8 mouse cellular contexts compared by ENCODE assay signal in genomic region chr3:62339516-62340051, GRCm38 (mm10). TPM values are rescaled to one million over a fixed set of nuclear protein-coding genes. Genes with fewer than 3 reads are reported as not detected.
DNase-seq lines count a peak whose midpoint lies in the region; ATAC-seq and TF ChIP-seq lines count a peak whose summit lies in the region.

No protein-coding gene starts in this region.

- TF ChIP-seq CTCF in heart, adult 2 months (IDR thresholded peaks at IDR 0.05) = peak; percentile 37

- peak; percentile 59; the same call in 1 of the 2 replicates for ATAC-seq in common myeloid progenitor, adult 5-6 weeks (replicated peaks; ENCODE audit: low read depth, poor library complexity, severe bottlenecking)
- peak; percentile 69 for ATAC-seq in neural tube, embryonic 14.5 days (ENCODE audit: low read depth)

- H3K4me3 ChIP-seq in heart, adult 2 months = peak overlapping the region; percentile 70
- H3K4me3 ChIP-seq in neural tube, embryonic 14.5 days (ENCODE audit: low read depth, low read length) = peak overlapping the region; percentile 75

- peak overlapping the region; percentile 70 for H3K27ac ChIP-seq in heart, adult 2 months
- H3K27ac ChIP-seq in neural tube, embryonic 14.5 days (ENCODE audit: low read depth, low read length) = peak overlapping the region; percentile 10; the same call in 1 of the 2 replicates

- intact Hi-C loops in heart, adult 2 months (cut with DNase I) = loop anchor here (2.0 to 5.0 kb wide), 4 partner anchors 35 to 168 kb away; partner anchors contain the start of gene Dhx36

- peak; percentile 2 for DNase-seq in gastrocnemius, adult 18-20 months (ENCODE audit: low spot score)
- DNase-seq in gastrocnemius, adult 8-10 months (ENCODE audit: low spot score in 2 of 2) = no peak
- DNase-seq in heart, adult 2 months = peak in 1 of 2 experiments; percentile 59
- DNase-seq in kidney, adult 11 months = peak; percentile 9
- peak; percentile 69 to 77 for DNase-seq in lung, adult 18-20 months
- DNase-seq in spleen, adult 18-20 months = no peak

- H3K4me1 ChIP-seq in heart, adult 2 months (ENCODE audit: control insufficient read depth, insufficient read depth, low read length) = peaks cover 1% of the 10 kb centered on the region; the same call in 1 of the 2 replicates
- H3K4me1 ChIP-seq in neural tube, embryonic 14.5 days (ENCODE audit: control insufficient read depth, insufficient read depth, low read length) = 0 out of 2 replicates have a peak, but pooled peaks cover 2% of the 10 kb centered on the region

- no peak for TF ChIP-seq POLR2A in heart, adult 2 months (IDR thresholded peaks at IDR 0.05; ENCODE audit: insufficient read depth, low read depth, low read length)

- peak overlapping the region; percentile 69 for H3K4me2 ChIP-seq in neural tube, embryonic 14.5 days (ENCODE audit: low read depth, low read length)

- H3K9me3 ChIP-seq in neural tube, embryonic 14.5 days (ENCODE audit: control insufficient read depth, low read length) = no peaks in the 10 kb centered on the region

- H3K9ac ChIP-seq in heart, adult 2 months (ENCODE audit: low read depth, low read length) = peak overlapping the region; percentile 76
- H3K9ac ChIP-seq in neural tube, embryonic 14.5 days (replicated peaks; ENCODE audit: low read depth, low read length) = peak overlapping the region; percentile 70

- H3K79me2 ChIP-seq in heart, adult 2 months (replicated peaks; ENCODE audit: control insufficient read depth, insufficient read depth, low read length) = no peaks in the 10 kb centered on the region

- WGBS in heart, adult 2 months = 1% methylated on average over 53 of the region's 53 CpGs
- under 1% methylated on average over 52 of the region's 53 CpGs for WGBS in neural tube, embryonic 14.5 days

- H3K27me3 ChIP-seq in heart, adult 2 months (ENCODE audit: control insufficient read depth, insufficient read depth, low read length) = 0 out of 2 replicates have a peak, but pooled peaks cover 1% of the 10 kb centered on the region
- H3K27me3 ChIP-seq in neural tube, embryonic 14.5 days (ENCODE audit: control insufficient read depth, insufficient read depth, low read length) = no peaks in the 10 kb centered on the region

- no peak for TF ChIP-seq EP300 in heart, adult 2 months (IDR thresholded peaks at IDR 0.05; ENCODE audit: insufficient read depth, low read depth, low read length)

- no peaks in the 10 kb centered on the region for H3K36me3 ChIP-seq in heart, adult 2 months (ENCODE audit: control insufficient read depth, insufficient read depth, low read length)
- no peaks in the 10 kb centered on the region for H3K36me3 ChIP-seq in neural tube, embryonic 14.5 days (ENCODE audit: control insufficient read depth, insufficient read depth, low read length)

RNA-seq across cellular contexts. Expression of gene Arhgef26, which starts 1.4 kb away (rescaled TPM):
- total RNA-seq in gastrocnemius, adult 18-20 months (2021) = under 1 TPM; 0.53 to 0.62 TPM
- 1 to 10 TPM in 1 of 4 experiments, under 1 TPM in 3; 0.27 to 1.1 (median 0.65) TPM for total RNA-seq in gastrocnemius, adult 8-10 months (2022)
- not detected in 2 replicates for total RNA-seq in common myeloid progenitor, adult 5-6 weeks (2017)
- total RNA-seq in heart, adult 2 months (2021) = 1 to 10 TPM; 2.1 to 2.5 TPM
- 0.51 and 0.97 TPM in 2 replicates for polyA plus RNA-seq in heart, adult 2 months (2012; rRNA removed)
- 11.4 and 11.7 TPM in 2 replicates for polyA plus RNA-seq in neural tube, embryonic 14.5 days (2014; fragmentation: Nextera tagmentation; extraction: Ambion mirVana)

Comparison
In these comparisons a context has a peak if more than half of its experiments do, and no peak if none do; other contexts are left out.
1. DNase-seq: peak in gastrocnemius, adult 18-20 months (single experiment), kidney, adult 11 months (single experiment) and lung, adult 18-20 months (2 of 2); none in gastrocnemius, adult 8-10 months (0 of 2) and spleen, adult 18-20 months (0 of 2).